Comparison of ENCODE assay signal across 8 mouse cellular contexts in genomic region chr6:37046152-37046788, GRCm38 (mm10).
DNase-seq lines count a peak whose midpoint lies in the region; ATAC-seq and TF ChIP-seq lines count a peak whose summit lies in the region.

No protein-coding gene starts in this region.

- H3K27me3 ChIP-seq in forebrain, embryonic 10.5 days (ENCODE audit: poor library complexity, severe bottlenecking), result no peaks in the 10 kb centered on the region

- TF ChIP-seq POLR2A in brain, embryonic 14.5 days (IDR thresholded peaks at IDR 0.05; ENCODE audit: borderline replicate concordance, extremely low read depth, insufficient read depth, insufficient read length, poor library complexity, severe bottlenecking), result no peak

- ATAC-seq in hematopoietic stem cell, adult 5-6 weeks (replicated peaks in 1 of 2; ENCODE audit: insufficient read depth in 1 of 2, low FRiP score in 2 of 2, low TSS enrichment in 1 of 2, low read depth in 1 of 2, poor library complexity in 2 of 2, severe bottlenecking in 2 of 2), result peak; percentile 75 to 86
- ATAC-seq in monocyte, adult 5-6 weeks (replicated peaks; ENCODE audit: insufficient number of reproducible peaks, low FRiP score, low TSS enrichment, poor library complexity, severe bottlenecking), result no peak

- H3K9me3 ChIP-seq in forebrain, embryonic 10.5 days, result no peaks in the 10 kb centered on the region

- 34% methylated on average over 4 of the region's 4 CpGs for WGBS in forebrain, embryonic 10.5 days

- H3K36me3 ChIP-seq in forebrain, embryonic 10.5 days (replicated peaks), result no peaks in the 10 kb centered on the region

- DNase-seq in MN1 (ENCODE audit: low spot score), result peak; percentile 66
- DNase-seq in brain, embryonic 14.5 days (ENCODE audit: low read depth), result peak; percentile 82
- DNase-seq in forebrain, embryonic 10.5 days (ENCODE audit: extremely low spot score, low spot score), result peak; percentile 53
- DNase-seq in layer of hippocampus, adult 18-20 months (ENCODE audit: low spot score in 2 of 2), result peak; percentile 50 to 84
- peak; percentile 78 for DNase-seq in lung, postnatal 10 days
- DNase-seq in retina, embryonic 14.5 days (ENCODE audit: low spot score), result peak; percentile 85

- peak; percentile 83; the same call in 1 of the 2 replicates for TF ChIP-seq CTCF in brain, embryonic 14.5 days (IDR thresholded peaks at IDR 0.05; ENCODE audit: borderline replicate concordance, extremely low read depth, insufficient read depth, insufficient read length)

- H3K4me3 ChIP-seq in forebrain, embryonic 10.5 days, result no peak overlapping the region

- no peaks in the 10 kb centered on the region for H3K4me1 ChIP-seq in forebrain, embryonic 10.5 days

- no peak overlapping the region for H3K27ac ChIP-seq in forebrain, embryonic 10.5 days
